Mouse (Mus musculus) urinary bladder, postnatal 14 days (tissue): ENCODE results near the gene Mettl14.

Experiments
- DNase-seq: peaks from one replicate; pipeline ENCODE4 v3.0.0; 2021; ENCODE audit warnings: low spot score

Mettl14 gene

DNA sequence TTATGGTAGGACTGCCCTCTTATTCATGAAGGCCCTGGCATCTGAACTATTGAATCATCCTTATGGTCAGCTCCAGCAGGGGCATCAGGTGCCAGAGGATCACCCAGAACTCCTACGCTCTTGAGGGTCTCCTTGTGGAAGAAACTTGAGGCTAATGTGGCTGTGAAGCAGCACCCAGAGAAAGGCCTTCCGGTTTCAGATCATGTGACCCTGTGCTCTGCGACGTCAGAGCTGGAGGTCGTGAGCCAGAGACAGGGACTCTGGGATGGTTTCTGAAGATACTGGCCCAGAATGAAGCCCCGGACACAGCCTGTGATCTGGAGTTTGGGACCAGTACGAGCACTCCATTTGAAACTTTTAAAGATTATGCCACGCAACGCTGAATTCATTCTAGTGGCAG, 65.6 kb downstream of the Mettl14 start:
- no peak for DNase-seq
